Comparison of ENCODE assay signal across 10 mouse cellular contexts in the genomic region with DNA sequence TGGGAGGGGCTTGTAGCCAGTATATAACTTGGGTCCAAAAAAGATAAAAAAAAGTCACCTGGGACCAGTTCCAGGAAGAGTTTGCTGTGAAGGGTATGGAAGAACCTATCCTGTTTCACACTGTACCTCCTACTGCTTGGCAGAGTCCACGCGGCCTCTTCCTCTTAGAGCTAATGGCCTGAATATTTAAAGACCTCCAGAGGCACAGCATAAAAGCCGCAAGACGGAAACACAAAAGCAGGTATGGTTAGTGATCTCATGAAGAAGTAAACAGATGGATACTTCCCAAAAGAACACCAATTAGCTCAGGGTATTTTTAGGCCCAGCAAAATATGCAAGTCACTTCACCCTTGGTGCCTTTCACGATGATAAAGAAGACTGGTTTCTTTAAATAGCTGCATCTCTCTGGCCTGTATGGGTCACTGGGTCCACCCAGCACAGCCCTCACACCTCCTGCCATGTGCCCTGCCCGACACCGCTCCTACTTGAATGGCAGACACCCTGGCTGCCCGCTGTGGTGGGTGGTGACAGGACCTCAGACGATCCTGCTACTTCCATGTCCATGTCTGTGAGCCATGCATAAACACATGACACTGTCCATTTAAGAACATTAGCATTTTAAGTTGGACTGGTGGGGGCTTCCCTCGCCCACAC. TPM values are rescaled to one million over a fixed set of nuclear protein-coding genes. Genes with fewer than 3 reads are reported as not detected.
DNase-seq lines count a peak whose midpoint lies in the region; ATAC-seq and TF ChIP-seq lines count a peak whose summit lies in the region.
"Had no signal": no experiment of that assay in that cellular context is flagged by ENCODE, and none has a peak within 500 bp of the region (broad histone marks: within the 10 kb centered on the region; RNA-seq: fewer than 3 reads in every experiment).

No protein-coding gene starts in this region.

- H3K9ac ChIP-seq in forebrain, embryonic 16.5 days (replicated peaks; ENCODE audit: low read depth, low read length), result no peak overlapping the region
- no peak overlapping the region for H3K9ac ChIP-seq in lung, embryonic 14.5 days
- H3K9ac ChIP-seq in liver, embryonic 14.5 days (replicated peaks), result no peak overlapping the region
- H3K9ac ChIP-seq: embryonic facial prominence, embryonic 12.5 days had no signal

- no peak for TF ChIP-seq EP300 in liver, embryonic 14.5 days (IDR thresholded peaks at IDR 0.05; ENCODE audit: low read depth)

- H3K9me3 ChIP-seq in forebrain, embryonic 16.5 days (ENCODE audit: control insufficient read depth, low read length), result no peaks in the 10 kb centered on the region
- H3K9me3 ChIP-seq in forebrain, embryonic 10.5 days, result no peaks in the 10 kb centered on the region
- no peaks in the 10 kb centered on the region for H3K9me3 ChIP-seq in lung, embryonic 14.5 days (ENCODE audit: low read depth, low read length)
- H3K9me3 ChIP-seq in liver, embryonic 14.5 days (ENCODE audit: control insufficient read depth, low read length), result no peaks in the 10 kb centered on the region
- H3K9me3 ChIP-seq: embryonic facial prominence, embryonic 12.5 days had no signal

- no peak overlapping the region for H3K27ac ChIP-seq in forebrain, embryonic 16.5 days (ENCODE audit: low read length)
- H3K27ac ChIP-seq in forebrain, embryonic 10.5 days, result no peak overlapping the region
- peak overlapping the region; percentile 89; the same call in 1 of the 2 replicates for H3K27ac ChIP-seq in lung, embryonic 14.5 days (ENCODE audit: low read depth)
- H3K27ac ChIP-seq in liver, embryonic 14.5 days, result no peak overlapping the region
- H3K27ac ChIP-seq: embryonic facial prominence, embryonic 12.5 days had no signal

- H3K36me3 ChIP-seq in forebrain, embryonic 16.5 days (ENCODE audit: control insufficient read depth, insufficient read depth), result peaks cover 5% of the 10 kb centered on the region
- peaks cover 44% of the 10 kb centered on the region for H3K36me3 ChIP-seq in forebrain, embryonic 10.5 days (replicated peaks)
- peaks cover 18% of the 10 kb centered on the region for H3K36me3 ChIP-seq in lung, embryonic 14.5 days (ENCODE audit: insufficient read depth)
- no peaks in the 10 kb centered on the region for H3K36me3 ChIP-seq in liver, embryonic 14.5 days (replicated peaks; ENCODE audit: control insufficient read depth, insufficient read depth, low read depth)

- ATAC-seq in forebrain, embryonic 16.5 days, result 0 out of 2 replicates have a peak, but pooled peaks have one; percentile 10
- ATAC-seq in lung, embryonic 14.5 days (ENCODE audit: insufficient read depth), result no peak
- ATAC-seq in liver, embryonic 14.5 days (ENCODE audit: insufficient read depth), result peak; percentile 19; the same call in 1 of the 2 replicates

- peaks cover 23% of the 10 kb centered on the region for H3K4me1 ChIP-seq in forebrain, embryonic 16.5 days (replicated peaks; ENCODE audit: control insufficient read depth, insufficient read depth, low read length)
- no peaks in the 10 kb centered on the region for H3K4me1 ChIP-seq in forebrain, embryonic 10.5 days
- no peaks in the 10 kb centered on the region for H3K4me1 ChIP-seq in lung, embryonic 14.5 days (ENCODE audit: insufficient read depth)
- no peaks in the 10 kb centered on the region for H3K4me1 ChIP-seq in lung, adult 2 months (ENCODE audit: control insufficient read depth, insufficient read depth, low read length)
- peaks cover 0 to 5% of the 10 kb centered on the region in 2 experiments; a peak in 1 of 4 replicates for H3K4me1 ChIP-seq in liver, embryonic 14.5 days (replicated peaks; ENCODE audit: control insufficient read depth in 2 of 2, insufficient read depth in 2 of 2, low read length in 1 of 2)

- 54% methylated on average over 10 of the region's 10 CpGs for WGBS in forebrain, embryonic 16.5 days
- WGBS in forebrain, embryonic 10.5 days, result 91% methylated on average over 10 of the region's 10 CpGs
- WGBS in lung, embryonic 14.5 days, result 76% methylated on average over 10 of the region's 10 CpGs
- 64% methylated on average over 10 of the region's 10 CpGs for WGBS in lung, adult 2 months
- 56% methylated on average over 10 of the region's 10 CpGs for whole genome bisulfite sequencing in liver, embryonic 14.5 days (ENCODE audit: insufficient replicate concordance)

- no peak overlapping the region for H3K4me2 ChIP-seq in forebrain, embryonic 16.5 days (ENCODE audit: low read length)
- H3K4me2 ChIP-seq in lung, embryonic 14.5 days, result no peak overlapping the region
- H3K4me2 ChIP-seq in liver, embryonic 14.5 days (ENCODE audit: low read depth), result no peak overlapping the region
- H3K4me2 ChIP-seq: embryonic facial prominence, embryonic 12.5 days had no signal

- H3K4me3 ChIP-seq in forebrain, embryonic 16.5 days (replicated peaks; ENCODE audit: low read length), result no peak overlapping the region
- H3K4me3 ChIP-seq in forebrain, embryonic 10.5 days, result no peak overlapping the region
- H3K4me3 ChIP-seq in lung, embryonic 14.5 days (ENCODE audit: low read depth, low read length), result no peak overlapping the region
- H3K4me3 ChIP-seq in lung, adult 2 months (replicated peaks; ENCODE audit: extremely low read depth, low read depth, low read length), result no peak overlapping the region
- no peak overlapping the region for H3K4me3 ChIP-seq in liver, embryonic 14.5 days (ENCODE audit: insufficient read depth in 1 of 2, low read depth in 2 of 2, low read length in 2 of 2)
- H3K4me3 ChIP-seq: embryonic facial prominence, embryonic 12.5 days had no signal

- no peaks in the 10 kb centered on the region for H3K27me3 ChIP-seq in forebrain, embryonic 16.5 days (replicated peaks; ENCODE audit: control insufficient read depth, insufficient read depth, low read length)
- H3K27me3 ChIP-seq in forebrain, embryonic 10.5 days (ENCODE audit: poor library complexity, severe bottlenecking), result no peaks in the 10 kb centered on the region
- H3K27me3 ChIP-seq in lung, embryonic 14.5 days (ENCODE audit: insufficient read depth, low read length), result no peaks in the 10 kb centered on the region
- no peaks in the 10 kb centered on the region for H3K27me3 ChIP-seq in liver, embryonic 14.5 days (ENCODE audit: control insufficient read depth, insufficient read depth, low read length)
- H3K27me3 ChIP-seq: embryonic facial prominence, embryonic 12.5 days had no signal

- TF ChIP-seq CTCF in lung, embryonic 14.5 days (IDR thresholded peaks at IDR 0.05; ENCODE audit: low read depth), result no peak
- no peak for TF ChIP-seq CTCF in lung, adult 2 months (IDR thresholded peaks at IDR 0.05; ENCODE audit: insufficient read depth, low read length)
- no peak for TF ChIP-seq CTCF in liver, embryonic 14.5 days (IDR thresholded peaks at IDR 0.05; ENCODE audit: low read depth)

- TF ChIP-seq POLR2A in lung, adult 2 months (IDR thresholded peaks at IDR 0.05; ENCODE audit: borderline replicate concordance, extremely low read depth, low read depth, low read length), result no peak

- DNase-seq in forebrain, embryonic 10.5 days (ENCODE audit: extremely low spot score, low spot score), result no peak
- no peak for DNase-seq in lung, embryonic 14.5 days
- no peak for DNase-seq in lung, adult 2 months
- peak; percentile 68 to 75 for DNase-seq in heart, adult 9 months (ENCODE audit: low spot score in 2 of 2)
- no peak for DNase-seq in liver, embryonic 14.5 days (ENCODE audit: low read depth in 3 of 3, low spot score in 3 of 3)
- no peak for DNase-seq in T-cell, adult 2 months (ENCODE audit: low spot score)
- DNase-seq in layer of hippocampus, postnatal 14 days (ENCODE audit: low spot score in 2 of 2), result no peak
- DNase-seq: cerebellum, adult 11-12 months had no signal

RNA-seq across cellular contexts. Expression of gene Pygb, which starts 13.9 kb away (rescaled TPM):
- 102 and 110 TPM in 2 replicates for polyA plus RNA-seq in forebrain, embryonic 16.5 days (2015; fragmentation: Nextera tagmentation; extraction: Ambion mirVana)
- polyA plus RNA-seq in forebrain, embryonic 10.5 days (2016; fragmentation: Nextera tagmentation; extraction: Ambion mirVana), result 62.3 and 67.8 TPM in 2 replicates
- polyA plus RNA-seq in lung, embryonic 14.5 days (2014; fragmentation: Nextera tagmentation; extraction: Ambion mirVana), result 52.6 and 58.3 TPM in 2 replicates
- 52.1 and 56.4 TPM in 2 replicates for polyA plus RNA-seq in lung, adult 2 months (2012; rRNA removed)
- polyA plus RNA-seq in liver, embryonic 14.5 days (2012; rRNA removed), result 10.4 and 12.9 TPM in 2 replicates
- polyA plus RNA-seq in liver, embryonic 14.5 days (2014; fragmentation: Nextera tagmentation; extraction: Ambion mirVana), result 13.5 and 14.4 TPM in 2 replicates
- total RNA-seq in layer of hippocampus, postnatal 14 days (2021), result 100 to 1,000 TPM; 183 to 184 TPM

RNA-seq across cellular contexts. Expression of gene Entpd6, which starts 23.8 kb away (rescaled TPM):
- polyA plus RNA-seq in forebrain, embryonic 16.5 days (2015; fragmentation: Nextera tagmentation; extraction: Ambion mirVana), result 51.4 and 62.3 TPM in 2 replicates
- 36.0 and 37.1 TPM in 2 replicates for polyA plus RNA-seq in forebrain, embryonic 10.5 days (2016; fragmentation: Nextera tagmentation; extraction: Ambion mirVana)
- 32.7 and 33.7 TPM in 2 replicates for polyA plus RNA-seq in lung, embryonic 14.5 days (2014; fragmentation: Nextera tagmentation; extraction: Ambion mirVana)
- polyA plus RNA-seq in lung, adult 2 months (2012; rRNA removed), result 13.7 and 14.7 TPM in 2 replicates
- 6.3 and 7.1 TPM in 2 replicates for polyA plus RNA-seq in liver, embryonic 14.5 days (2012; rRNA removed)
- polyA plus RNA-seq in liver, embryonic 14.5 days (2014; fragmentation: Nextera tagmentation; extraction: Ambion mirVana), result 8.2 and 10.0 TPM in 2 replicates
- 10 to 100 TPM; 75.9 to 77.1 TPM for total RNA-seq in layer of hippocampus, postnatal 14 days (2021)

Comparison
In these comparisons a context has a peak if more than half of its experiments do, and no peak if none do; other contexts are left out.
1. DNase-seq: peak in heart, adult 9 months (2 of 2); none in forebrain, embryonic 10.5 days (single experiment), lung, embryonic 14.5 days (single experiment), lung, adult 2 months (single experiment), liver, embryonic 14.5 days (0 of 3), T-cell, adult 2 months (single experiment) and layer of hippocampus, postnatal 14 days (0 of 2).